Mouse (Mus musculus) c-Kit-negative CD71-positive TER-119-positive erythroid progenitor cells, embryonic 14.5 days (primary cell): ENCODE measurements around the gene Gimap9.

Experiments
- DNase-seq: peaks from one replicate; pipeline ENCODE4 v3.0.0-alpha.2; 2013; ENCODE audit warnings: low read depth, low spot score

Gimap9 gene

GRCm38 (mm10) chr6:48675931-48676859 is at the start of gene Gimap9:
Gene Gimap9 (plus strand): TSS chr6:48676129.
- DNase-seq: no peak

GRCm38 (mm10) chr6:48626464-48626863 is 49.5 kb upstream of the Gimap9 start, which contains the start of gene AI854703:
Gene AI854703 (plus strand): TSS chr6:48626764.
- DNase-seq: no peak

DNA sequence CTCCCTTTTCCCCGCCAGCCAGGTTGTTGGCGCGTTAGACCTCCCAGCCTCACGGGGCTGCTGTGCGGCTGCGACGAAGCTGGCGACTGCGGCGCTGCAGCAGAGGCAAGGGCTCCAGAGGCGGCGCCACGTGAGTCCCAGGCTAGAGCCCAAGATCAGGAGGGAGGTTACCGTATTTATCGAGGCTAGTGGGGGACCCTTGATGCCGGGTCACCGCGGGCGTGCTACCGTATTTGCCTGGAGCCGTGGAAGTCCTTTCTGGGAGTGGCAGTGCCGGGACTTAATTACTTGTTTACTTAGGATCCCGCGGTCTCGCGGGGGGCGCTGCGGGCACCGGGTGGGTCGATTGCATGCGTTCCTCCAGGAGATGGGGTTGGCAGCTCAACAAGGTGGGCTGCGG is 48.9 kb upstream of the Gimap9 start:
- DNase-seq: no peak

DNA sequence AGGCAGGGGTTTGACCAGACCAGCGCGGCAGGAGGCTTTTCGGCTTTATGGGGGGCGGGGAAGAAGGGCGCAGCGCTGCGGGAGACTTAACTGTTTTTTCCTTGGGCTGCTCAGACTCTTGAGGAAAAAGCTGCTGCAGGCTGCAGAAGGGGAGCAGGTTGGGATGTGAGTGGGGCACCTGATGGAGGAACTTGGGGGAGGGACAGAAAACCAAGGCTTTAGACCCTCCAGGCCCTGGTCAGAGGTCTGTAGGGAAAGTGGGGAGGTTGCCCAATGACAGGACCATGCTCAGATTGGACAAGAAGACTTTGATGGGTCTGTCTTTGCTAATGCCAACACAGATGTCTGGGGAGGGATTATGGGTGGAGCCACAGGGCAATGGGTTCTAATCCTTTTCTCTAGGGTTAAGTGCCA is 48.4 kb upstream of the Gimap9 start:
- no peak for DNase-seq

DNA sequence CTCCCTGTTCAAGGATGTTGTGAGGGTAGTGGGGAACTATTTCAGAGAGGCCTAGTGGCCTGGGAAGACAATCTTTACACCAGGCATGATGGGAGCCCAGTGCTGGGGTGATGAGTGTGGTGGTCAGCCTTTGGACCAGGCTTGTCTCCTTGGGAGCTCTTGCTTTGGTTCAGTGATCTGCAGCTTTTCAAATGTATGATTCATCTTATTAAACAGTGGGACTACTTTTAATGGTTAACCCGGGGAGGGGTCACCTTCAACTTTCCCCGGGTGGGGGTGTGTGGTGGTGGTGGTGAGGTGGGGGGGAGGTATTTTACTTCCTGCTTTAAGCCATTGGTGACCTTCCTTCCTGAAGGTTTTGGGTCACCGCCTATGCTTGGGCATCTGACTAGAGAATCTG is 47.6 kb upstream of the Gimap9 start:
- DNase-seq: no peak

DNA sequence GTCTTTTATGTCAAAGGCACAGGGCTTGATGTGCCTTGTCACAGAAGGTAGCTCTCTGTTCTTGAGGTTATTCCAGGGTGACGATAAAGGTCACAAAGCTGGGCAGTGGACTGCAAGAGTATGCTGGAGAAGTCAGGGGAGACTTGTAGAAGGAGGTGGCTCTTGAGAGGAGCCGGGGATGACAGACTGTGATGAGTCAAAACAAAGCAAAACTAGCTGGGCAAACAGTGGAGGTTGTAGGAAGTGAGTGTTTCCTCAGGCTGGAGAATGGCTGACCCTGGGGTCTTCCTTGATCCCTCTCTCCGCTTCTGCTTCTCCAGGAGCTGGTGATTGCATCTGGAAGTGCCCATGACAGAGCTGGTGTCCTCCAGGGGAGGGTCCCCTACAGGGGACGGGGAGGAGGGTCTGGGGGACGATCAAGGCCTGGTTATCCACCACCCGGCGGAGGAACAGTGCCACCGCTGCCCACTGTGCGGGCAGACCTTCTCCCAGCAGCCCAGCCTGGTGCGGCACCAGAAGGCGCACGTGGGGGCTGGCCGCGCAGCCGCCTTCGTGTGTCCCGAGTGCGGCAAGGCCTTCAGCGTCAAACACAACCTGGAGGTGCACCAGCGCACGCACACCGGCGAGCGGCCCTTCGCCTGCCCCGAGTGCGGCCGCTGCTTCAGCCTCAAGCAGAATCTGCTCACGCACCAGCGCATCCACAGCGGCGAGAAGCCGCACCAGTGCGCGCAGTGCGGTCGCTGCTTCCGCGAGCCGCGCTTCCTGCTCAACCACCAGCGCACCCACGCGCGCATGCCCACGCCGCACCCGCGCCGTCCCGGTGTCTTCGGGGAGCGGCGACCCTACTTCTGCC is 46.9 kb upstream of the Gimap9 start:
- DNase-seq: no peak

DNA sequence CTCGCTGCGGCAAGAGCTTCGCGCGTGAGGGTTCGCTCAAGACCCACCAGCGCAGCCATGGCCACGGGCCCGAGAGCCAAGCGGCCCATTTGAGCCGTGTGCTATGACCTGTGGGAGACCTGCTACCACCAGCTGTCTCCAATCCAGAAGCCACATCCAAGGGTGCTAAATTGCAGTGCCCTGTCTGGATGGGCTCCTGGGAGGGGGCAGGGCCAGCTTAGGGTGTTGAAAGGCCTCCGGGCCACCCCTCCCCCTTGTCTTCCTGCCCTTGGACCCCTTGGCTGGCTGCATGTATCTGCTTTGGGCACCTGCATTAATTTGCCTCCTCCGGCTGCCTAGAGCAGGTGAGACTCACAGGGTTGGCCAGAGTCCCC is 46.3 kb upstream of the Gimap9 start:
- DNase-seq: no peak

DNA sequence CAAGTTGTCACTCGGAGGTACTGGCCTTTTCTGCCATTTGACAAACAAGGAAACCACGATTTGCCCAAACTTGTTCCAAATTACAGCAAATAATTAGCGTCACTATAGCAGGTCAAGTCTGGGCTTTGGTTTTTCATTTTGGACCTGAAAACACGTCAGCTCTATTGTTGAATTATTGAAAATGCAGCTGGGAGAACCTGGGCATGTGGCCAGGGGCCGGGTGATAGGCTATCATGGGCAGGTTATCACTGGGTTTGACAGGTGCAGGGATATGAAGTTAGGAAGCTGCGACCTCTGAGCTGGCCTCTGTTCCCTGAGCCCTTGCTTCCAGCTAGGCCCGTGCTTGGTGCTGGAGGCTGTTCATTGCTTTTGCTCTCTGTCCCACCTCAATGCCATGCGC is 45.1 kb upstream of the Gimap9 start:
- no peak for DNase-seq

DNA sequence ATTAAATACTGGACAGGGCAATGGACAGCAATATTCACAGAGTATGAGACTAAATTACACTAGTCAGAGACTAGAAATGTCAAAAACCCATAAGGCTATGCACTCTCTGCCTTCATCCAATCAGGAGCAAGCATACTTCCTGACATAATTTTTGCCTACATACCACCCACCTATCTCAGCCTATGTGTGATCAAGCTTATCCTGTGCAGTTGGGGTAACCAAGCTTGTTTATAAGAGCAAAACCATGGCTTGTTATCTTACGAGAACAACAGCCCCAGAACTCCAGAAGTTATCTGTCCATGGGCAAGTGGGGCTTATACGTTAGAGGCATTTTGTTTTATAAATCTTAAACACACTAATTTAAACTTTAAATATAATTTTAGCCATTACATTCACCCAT is 40.8 kb upstream of the Gimap9 start:
- DNase-seq: no peak

- no peak for DNase-seq
Measured at GRCm38 (mm10) chr6:48636515-48636914, 39.4 kb upstream of the Gimap9 start.

GRCm38 (mm10) chr6:48637811-48638500 is 38.0 kb upstream of the Gimap9 start:
- DNase-seq: no peak

DNA sequence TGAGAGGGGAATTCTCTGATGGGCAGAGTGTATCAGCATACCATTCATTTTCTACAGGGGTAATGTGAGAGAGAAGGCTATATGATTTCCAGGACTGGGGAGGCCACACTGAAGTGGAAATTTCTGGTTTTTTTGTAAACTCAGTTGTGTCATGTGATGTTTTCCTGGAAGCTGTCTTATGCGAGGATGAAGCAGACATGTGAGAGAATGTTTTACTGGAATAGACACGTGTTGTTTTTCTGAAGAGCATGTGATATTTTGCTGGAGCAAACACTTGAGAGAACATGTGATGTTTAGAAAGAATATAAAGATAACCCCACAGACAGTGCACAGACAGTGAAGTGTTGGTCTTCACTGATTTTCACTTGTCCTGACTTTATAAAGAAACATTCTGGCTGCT is 37.4 kb upstream of the Gimap9 start:
- DNase-seq: no peak

GRCm38 (mm10) chr6:48641391-48641790 is 34.5 kb upstream of the Gimap9 start:
- DNase-seq: no peak

- DNase-seq: no peak
Measured at GRCm38 (mm10) chr6:48642764-48643292, 33.1 kb upstream of the Gimap9 start.

GRCm38 (mm10) chr6:48645660-48646308 is 30.1 kb upstream of the Gimap9 start:
- DNase-seq: no peak

DNA sequence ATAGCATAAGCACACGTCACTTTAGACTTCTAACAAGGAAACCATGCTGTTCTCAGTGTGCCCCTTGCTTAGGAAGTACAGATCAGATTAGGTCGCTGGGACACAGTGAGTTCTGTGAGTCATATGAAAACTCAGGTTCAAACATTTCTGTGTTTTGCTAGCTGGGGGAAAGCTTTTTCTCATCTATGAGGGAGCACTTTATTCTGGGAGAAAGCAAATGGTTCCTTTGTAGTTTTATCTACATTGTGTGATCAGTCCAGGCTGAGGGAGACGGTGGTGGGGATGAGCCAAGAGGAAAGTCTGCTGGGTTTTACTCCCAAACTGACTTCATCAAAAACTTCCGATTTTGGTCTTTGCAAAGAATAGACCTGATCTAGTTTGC is 29.6 kb upstream of the Gimap9 start:
- DNase-seq: no peak

DNA sequence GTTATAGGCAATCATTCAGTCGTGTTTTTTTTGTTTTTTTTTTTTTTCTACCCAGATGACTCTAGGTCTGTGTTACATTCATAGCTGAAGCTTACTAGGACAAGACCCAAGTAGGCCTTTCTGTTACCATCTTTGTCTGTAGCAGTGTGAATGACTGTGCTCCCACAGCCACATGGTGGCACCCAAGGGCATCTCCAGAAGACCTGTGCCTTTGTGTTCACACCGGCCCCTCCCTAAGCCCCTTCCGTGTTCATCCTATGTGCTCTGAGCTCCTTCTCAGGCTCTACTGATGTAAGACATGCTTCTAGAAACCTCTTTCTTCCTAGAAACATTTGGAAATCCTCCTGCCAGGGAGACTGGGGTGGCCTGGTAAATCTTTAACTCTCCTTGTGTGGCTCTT is 28.9 kb upstream of the Gimap9 start, which contains the start of gene Gimap8:
TSS of gene Gimap8 (plus strand) at position 240 of the 400 bp plus-strand sequence.
- no peak for DNase-seq

DNA sequence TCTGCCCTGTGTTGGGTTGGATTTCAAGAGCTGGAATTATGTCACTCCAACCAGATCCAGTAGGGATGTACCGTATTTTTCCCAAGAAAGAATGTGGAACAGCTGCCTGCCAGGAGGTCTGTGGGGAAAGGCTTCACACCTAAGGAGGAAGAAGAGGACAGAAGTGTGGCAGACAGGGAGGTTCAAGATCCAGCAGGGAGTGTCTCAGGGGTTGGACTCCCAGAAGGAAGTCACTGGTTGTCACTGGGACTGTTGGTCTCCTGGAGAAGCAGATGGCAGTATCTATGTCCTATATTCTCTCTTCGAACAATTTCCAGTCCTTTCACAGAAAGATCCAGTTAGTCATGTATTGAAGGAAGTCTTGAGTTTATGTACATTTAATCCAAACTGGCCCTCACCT is 28.3 kb upstream of the Gimap9 start:
- DNase-seq: no peak

DNA sequence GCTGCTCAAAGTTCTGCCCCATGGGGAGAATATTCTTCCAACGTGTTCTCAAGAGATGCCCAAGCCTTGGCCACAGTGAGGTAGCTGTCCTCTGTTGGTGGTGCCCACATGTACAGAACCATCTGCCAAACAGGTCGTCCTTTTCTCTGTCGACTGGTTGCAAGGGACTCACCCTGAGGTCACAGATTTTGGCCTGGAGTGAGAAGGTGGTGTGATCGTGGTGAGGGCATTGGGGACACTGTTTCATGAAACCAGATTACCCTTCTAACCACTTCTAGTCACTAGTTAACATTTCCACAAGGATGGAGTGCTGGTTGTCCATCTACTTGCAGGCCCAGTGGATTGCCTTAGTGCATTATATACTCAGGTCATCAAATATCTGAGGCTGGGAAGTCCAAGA is 27.1 kb upstream of the Gimap9 start:
- no peak for DNase-seq

DNA sequence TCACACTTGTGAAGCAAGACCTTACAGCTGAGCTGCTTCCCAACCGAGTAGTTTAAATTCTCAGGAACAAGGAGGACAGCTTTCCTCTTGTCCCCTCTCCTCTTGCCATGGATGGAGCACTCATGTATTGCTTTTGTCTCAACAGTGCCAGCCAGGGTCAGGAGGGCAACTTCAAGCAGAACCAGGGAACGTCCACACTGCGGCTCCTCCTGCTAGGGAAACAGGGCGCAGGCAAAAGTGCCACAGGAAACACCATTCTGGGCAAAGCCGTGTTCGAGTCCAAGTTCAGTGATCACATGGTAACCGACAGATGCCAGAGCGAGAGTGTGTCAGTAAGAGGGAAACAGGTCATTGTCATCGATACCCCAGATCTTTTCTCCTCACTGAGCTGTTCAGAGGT is 25.9 kb upstream of the Gimap9 start:
- no peak for DNase-seq

DNA sequence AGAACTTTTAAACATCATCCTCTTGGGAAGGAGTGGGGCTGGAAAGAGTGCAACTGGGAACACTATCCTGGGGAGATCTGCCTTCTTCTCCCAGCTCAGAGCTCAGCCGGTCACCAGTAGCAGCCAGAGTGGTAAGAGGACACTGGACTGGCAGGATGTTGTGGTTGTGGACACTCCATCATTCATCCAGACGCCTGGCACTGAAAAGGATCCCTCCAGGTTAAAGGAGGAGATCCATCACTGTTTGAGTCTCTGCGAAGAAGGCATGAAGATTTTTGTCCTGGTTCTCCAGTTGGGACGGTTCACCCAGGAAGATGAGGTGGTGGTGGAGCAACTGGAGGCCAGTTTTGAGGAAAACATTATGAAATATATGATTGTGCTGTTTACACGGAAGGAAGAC is 17.2 kb upstream of the Gimap9 start:
- DNase-seq: no peak
